Mouse (Mus musculus) retina, postnatal 1 day (tissue): ENCODE measurements around the gene Tex45.
A peak's percentile ranks its signal among the peaks of the same experiment; 100 is the strongest.

ENCODE experiments used
- DNase-seq: peaks from one replicate; pipeline ENCODE4 v3.0.0-alpha.2; 2012

The Tex45 gene

GRCm38 (mm10) chr8:3492901-3493844, 22.5 kb downstream of the Tex45 start, which contains the start of gene Zfp358:
Gene Zfp358, plus strand, starts transcription at chr8:3493138.
- DNase-seq, result peak; percentile 92

- DNase-seq, result no peak
These were observed 23.2 kb downstream of the Tex45 start for GRCm38 (mm10) chr8:3493845-3494208.

GRCm38 (mm10) chr8:3495578-3496427, 25.1 kb downstream of the Tex45 start:
- no peak for DNase-seq

- DNase-seq, result no peak
These were observed 25.7 kb downstream of the Tex45 start for GRCm38 (mm10) chr8:3496428-3496748.

GRCm38 (mm10) chr8:3498583-3498982, 27.9 kb downstream of the Tex45 start:
- DNase-seq, result no peak

GRCm38 (mm10) chr8:3499751-3500150, 29.1 kb downstream of the Tex45 start:
- DNase-seq, result no peak

- peak; percentile 99 for DNase-seq
These were observed 29.8 kb downstream of the Tex45 start, which contains the start of gene Mcoln1 for GRCm38 (mm10) chr8:3500235-3501090. Gene Mcoln1, plus strand, starts transcription at chr8:3500457.

- no peak for DNase-seq
These were observed 31.6 kb downstream of the Tex45 start for GRCm38 (mm10) chr8:3502217-3502616.

- no peak for DNase-seq
These were observed 37.5 kb downstream of the Tex45 start for GRCm38 (mm10) chr8:3507979-3508754.

- no peak for DNase-seq
These were observed 44.1 kb downstream of the Tex45 start for GRCm38 (mm10) chr8:3514681-3515247.

GRCm38 (mm10) chr8:3515260-3515671, 44.6 kb downstream of the Tex45 start, which contains the start of gene Pnpla6:
Gene Pnpla6, plus strand, starts transcription at chr8:3515384.
- peak; percentile 86 for DNase-seq

GRCm38 (mm10) chr8:3515771-3516417, 45.2 kb downstream of the Tex45 start:
- peak; percentile 64 for DNase-seq

- peak; percentile 95 for DNase-seq
These were observed 45.9 kb downstream of the Tex45 start for GRCm38 (mm10) chr8:3516450-3517116.

GRCm38 (mm10) chr8:3517117-3517495, 46.4 kb downstream of the Tex45 start:
- no peak for DNase-seq

GRCm38 (mm10) chr8:3522007-3522697, 51.5 kb downstream of the Tex45 start:
- no peak for DNase-seq

GRCm38 (mm10) chr8:3530816-3531215, 60.2 kb downstream of the Tex45 start:
- no peak for DNase-seq

- DNase-seq, result no peak
These were observed 61.3 kb downstream of the Tex45 start for GRCm38 (mm10) chr8:3531936-3532335.

- no peak for DNase-seq
These were observed 65.6 kb downstream of the Tex45 start for GRCm38 (mm10) chr8:3536053-3536841.
